Mouse (Mus musculus): ENCODE measurements at regions not wholly inside any gene's neighbourhood (a gene's known extent, or its start where the extent isn't known, plus 50 kb on each side); places are given as distances from the start of the nearest gene placed in this dataset.

GRCm38 (mm10) chr2:10874303-10874702 lies 297.6 kb upstream of the Prkcq start:
- in situ Hi-C loops (cut with MboI; ENCODE audit: low sequenced_read_pairs in 2 of 2, unreplicated experiment in 2 of 2), result no loop called here
- Histone ChIP-seq H3K27ac (ENCODE audit: insufficient read depth, low read depth, low read length, poor library complexity, severe bottlenecking) (no peak overlapping the region), H3K9ac (ENCODE audit: insufficient read depth, low read depth, low read length, poor library complexity, severe bottlenecking) (no peak overlapping the region), H3K4me3 (ENCODE audit: insufficient read depth in 1 of 2, low read depth in 1 of 2, low read length in 2 of 2, poor library complexity in 1 of 2, severe bottlenecking in 1 of 2) (no peak overlapping the region), H3K9me3 (ENCODE audit: control insufficient read depth, insufficient read depth, low read depth, low read length) (no peaks in the 10 kb centered on the region), H3K4me1 (ENCODE audit: control insufficient read depth in 2 of 2, insufficient read depth in 2 of 2, low read length in 2 of 2, poor library complexity in 1 of 2) (no peaks in the 10 kb centered on the region), H3K36me3 (ENCODE audit: control insufficient read depth, insufficient read depth, low read length, poor library complexity, severe bottlenecking) (no peaks in the 10 kb centered on the region)
- TF ChIP-seq CHD2 (IDR thresholded peaks at IDR 0.05; ENCODE audit: low read depth, low read length), result no peak
- no peak for TF ChIP-seq ZNF384 (IDR thresholded peaks at IDR 0.05; ENCODE audit: low read depth, low read length)
- no peak for TF ChIP-seq ZC3H11A (IDR thresholded peaks at IDR 0.05; ENCODE audit: borderline replicate concordance, low read depth, low read length)
- TF ChIP-seq MAFK (IDR thresholded peaks at IDR 0.05; ENCODE audit: insufficient read depth, low read depth, low read length), result no peak
- no peak for TF ChIP-seq HCFC1 (IDR thresholded peaks at IDR 0.05; ENCODE audit: borderline replicate concordance, insufficient read depth, low read length)
- DNase-seq (ENCODE audit: low read depth, low spot score), result no peak

GRCm38 (mm10) chr2:10901926-10902325 lies 270.0 kb upstream of the Prkcq start:
- Histone ChIP-seq H3K4me1 (ENCODE audit: control insufficient read depth in 2 of 2, insufficient read depth in 2 of 2, low read length in 2 of 2, poor library complexity in 1 of 2) (no peaks in the 10 kb centered on the region), H3K4me3 (ENCODE audit: insufficient read depth in 1 of 2, low read depth in 1 of 2, low read length in 2 of 2, poor library complexity in 1 of 2, severe bottlenecking in 1 of 2) (no peak overlapping the region), H3K9me3 (ENCODE audit: control insufficient read depth, insufficient read depth, low read depth, low read length) (no peaks in the 10 kb centered on the region), H3K36me3 (ENCODE audit: control insufficient read depth, insufficient read depth, low read length, poor library complexity, severe bottlenecking) (no peaks in the 10 kb centered on the region), H3K27ac (ENCODE audit: insufficient read depth, low read depth, low read length, poor library complexity, severe bottlenecking) (no peak overlapping the region), H3K9ac (ENCODE audit: insufficient read depth, low read depth, low read length, poor library complexity, severe bottlenecking) (no peak overlapping the region)
- in situ Hi-C loops (cut with MboI; ENCODE audit: low sequenced_read_pairs in 2 of 2, unreplicated experiment in 2 of 2), result no loop called here
- TF ChIP-seq ZNF384 (IDR thresholded peaks at IDR 0.05; ENCODE audit: low read depth, low read length), result no peak
- no peak for TF ChIP-seq ZC3H11A (IDR thresholded peaks at IDR 0.05; ENCODE audit: borderline replicate concordance, low read depth, low read length)
- no peak for TF ChIP-seq MAFK (IDR thresholded peaks at IDR 0.05; ENCODE audit: insufficient read depth, low read depth, low read length)
- no peak for TF ChIP-seq HCFC1 (IDR thresholded peaks at IDR 0.05; ENCODE audit: borderline replicate concordance, insufficient read depth, low read length)
- no peak for TF ChIP-seq CHD2 (IDR thresholded peaks at IDR 0.05; ENCODE audit: low read depth, low read length)
- DNase-seq (ENCODE audit: low read depth, low spot score), result no peak

GRCm38 (mm10) chr2:10919955-10920354 lies 252.0 kb upstream of the Prkcq start:
- in situ Hi-C loops (cut with MboI; ENCODE audit: low sequenced_read_pairs in 2 of 2, unreplicated experiment in 2 of 2), result no loop called here
- Histone ChIP-seq H3K9me3 (ENCODE audit: control insufficient read depth, insufficient read depth, low read depth, low read length) (no peaks in the 10 kb centered on the region), H3K4me1 (ENCODE audit: control insufficient read depth in 2 of 2, insufficient read depth in 2 of 2, low read length in 2 of 2, poor library complexity in 1 of 2) (no peaks in the 10 kb centered on the region), H3K27ac (ENCODE audit: insufficient read depth, low read depth, low read length, poor library complexity, severe bottlenecking) (no peak overlapping the region), H3K4me3 (ENCODE audit: insufficient read depth in 1 of 2, low read depth in 1 of 2, low read length in 2 of 2, poor library complexity in 1 of 2, severe bottlenecking in 1 of 2) (no peak overlapping the region), H3K9ac (ENCODE audit: insufficient read depth, low read depth, low read length, poor library complexity, severe bottlenecking) (no peak overlapping the region), H3K36me3 (ENCODE audit: control insufficient read depth, insufficient read depth, low read length, poor library complexity, severe bottlenecking) (no peaks in the 10 kb centered on the region)
- DNase-seq (ENCODE audit: low read depth, low spot score), result no peak
- TF ChIP-seq ZC3H11A (IDR thresholded peaks at IDR 0.05; ENCODE audit: borderline replicate concordance, low read depth, low read length) (no peak), ZNF384 (IDR thresholded peaks at IDR 0.05; ENCODE audit: low read depth, low read length) (no peak), HCFC1 (IDR thresholded peaks at IDR 0.05; ENCODE audit: borderline replicate concordance, insufficient read depth, low read length) (no peak), MAFK (IDR thresholded peaks at IDR 0.05; ENCODE audit: insufficient read depth, low read depth, low read length) (no peak), CHD2 (IDR thresholded peaks at IDR 0.05; ENCODE audit: low read depth, low read length) (no peak)

GRCm38 (mm10) chr2:10920686-10921485 lies 251.0 kb upstream of the Prkcq start:
- Histone ChIP-seq H3K4me3 (ENCODE audit: insufficient read depth in 1 of 2, low read depth in 1 of 2, low read length in 2 of 2, poor library complexity in 1 of 2, severe bottlenecking in 1 of 2) (no peak overlapping the region), H3K9ac (ENCODE audit: insufficient read depth, low read depth, low read length, poor library complexity, severe bottlenecking) (no peak overlapping the region), H3K4me1 (ENCODE audit: control insufficient read depth in 2 of 2, insufficient read depth in 2 of 2, low read length in 2 of 2, poor library complexity in 1 of 2) (no peaks in the 10 kb centered on the region), H3K36me3 (ENCODE audit: control insufficient read depth, insufficient read depth, low read length, poor library complexity, severe bottlenecking) (no peaks in the 10 kb centered on the region), H3K27ac (ENCODE audit: insufficient read depth, low read depth, low read length, poor library complexity, severe bottlenecking) (no peak overlapping the region), H3K9me3 (ENCODE audit: control insufficient read depth, insufficient read depth, low read depth, low read length) (no peaks in the 10 kb centered on the region)
- in situ Hi-C loops (cut with MboI; ENCODE audit: low sequenced_read_pairs in 2 of 2, unreplicated experiment in 2 of 2), result no loop called here
- no peak for DNase-seq (ENCODE audit: low read depth, low spot score)
- TF ChIP-seq ZNF384 (IDR thresholded peaks at IDR 0.05; ENCODE audit: low read depth, low read length) (no peak), CHD2 (IDR thresholded peaks at IDR 0.05; ENCODE audit: low read depth, low read length) (no peak)
